Mouse (Mus musculus): Measurements from ENCODE around the gene Tspan10. TPM values are rescaled to one million over a fixed set of nuclear protein-coding genes. Genes with fewer than 3 reads are reported as not detected.
"Not testable (repeated sequence)": the region's sequence is repeated elsewhere in the genome, so short reads cannot be mapped to it uniquely, and the experiment has no call there.

Tspan10 gene
- polyA plus RNA-seq (2015; fragmentation: Nextera tagmentation; extraction: Ambion mirVana): 1.9 and 2.1 TPM in 2 replicates

- Histone ChIP-seq H3K4me2 (replicated peaks) (no peak within 1 kb of the TSS), H3K4me3 (replicated peaks) (no peak within 1 kb of the TSS), H3K9me3 (replicated peaks) (no peaks in the 10 kb centered on the region), H3K9ac (no peak within 1 kb of the TSS), H3K27ac (replicated peaks) (no peak within 1 kb of the TSS), H3K4me1 (no peaks in the 10 kb centered on the region), H3K27me3 (no peaks in the 10 kb centered on the region), H3K36me3 (no peaks in the 10 kb centered on the region)
- ATAC-seq (ENCODE audit: insufficient number of reproducible peaks, low FRiP score, low TSS enrichment, low read depth): no peak
- WGBS: 86% methylated on average over 3 of the region's 3 CpGs
These were observed at the start of gene Tspan10 for GRCm38 (mm10) chr11:120442344-120442743. Gene Tspan10, plus strand, starts transcription at chr11:120442644.

DNA sequence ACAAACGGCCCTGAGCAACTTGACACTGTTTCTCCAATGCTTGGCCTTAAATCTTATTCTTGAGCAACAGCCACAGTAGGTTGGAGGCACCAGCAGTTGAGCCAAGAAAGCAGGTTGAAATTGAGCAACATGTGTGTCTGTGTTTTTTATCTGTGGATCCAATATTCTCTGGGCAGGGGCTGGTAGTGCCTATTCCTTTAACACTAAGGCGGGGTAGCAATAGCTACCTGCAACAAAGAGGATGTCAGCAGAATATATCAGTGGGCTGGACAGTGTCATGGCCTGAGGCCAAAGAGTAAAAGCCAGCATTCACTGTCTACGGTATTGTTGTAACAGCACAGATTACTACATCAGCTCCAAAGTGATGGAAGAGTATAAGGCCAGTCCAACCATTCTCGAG is 46.8 kb upstream of the Tspan10 start:
- Histone ChIP-seq H3K9me3 (replicated peaks) (no peaks in the 10 kb centered on the region), H3K4me3 (replicated peaks) (no peak overlapping the region), H3K4me1 (0 out of 2 replicates have a peak, but pooled peaks cover 5% of the 10 kb centered on the region), H3K36me3 (peaks cover 73% of the 10 kb centered on the region), H3K27ac (replicated peaks) (no peak overlapping the region), H3K9ac (no peak overlapping the region), H3K4me2 (replicated peaks) (no peak overlapping the region), H3K27me3 (no peaks in the 10 kb centered on the region)
- 81% methylated on average over 4 of the region's 4 CpGs for WGBS
- no peak for ATAC-seq (ENCODE audit: insufficient number of reproducible peaks, low FRiP score, low TSS enrichment, low read depth)

GRCm38 (mm10) chr11:120397602-120398001 is 44.8 kb upstream of the Tspan10 start:
- Histone ChIP-seq H3K4me2 (replicated peaks) (no peak overlapping the region), H3K27ac (replicated peaks) (no peak overlapping the region), H3K4me1 (0 out of 2 replicates have a peak, but pooled peaks cover 5% of the 10 kb centered on the region), H3K36me3 (peaks cover 79% of the 10 kb centered on the region), H3K4me3 (replicated peaks) (no peak overlapping the region), H3K9me3 (replicated peaks) (no peaks in the 10 kb centered on the region), H3K9ac (no peak overlapping the region), H3K27me3 (no peaks in the 10 kb centered on the region)
- no peak for ATAC-seq (ENCODE audit: insufficient number of reproducible peaks, low FRiP score, low TSS enrichment, low read depth)
- WGBS: 77% methylated on average over 2 of the region's 2 CpGs

- Histone ChIP-seq H3K9me3 (replicated peaks) (no peaks in the 10 kb centered on the region), H3K4me2 (replicated peaks) (no peak overlapping the region), H3K9ac (no peak overlapping the region), H3K4me3 (replicated peaks) (no peak overlapping the region), H3K27ac (replicated peaks) (no peak overlapping the region), H3K4me1 (no peaks in the 10 kb centered on the region), H3K27me3 (no peaks in the 10 kb centered on the region), H3K36me3 (peaks cover 81% of the 10 kb centered on the region)
- WGBS: 96% methylated on average over 2 of the region's 2 CpGs
- no peak for ATAC-seq (ENCODE audit: insufficient number of reproducible peaks, low FRiP score, low TSS enrichment, low read depth)
These were observed 43.1 kb upstream of the Tspan10 start for GRCm38 (mm10) chr11:120399319-120399718.

GRCm38 (mm10) chr11:120404814-120405213 is 37.6 kb upstream of the Tspan10 start:
- no peak overlapping the region for H3K27ac ChIP-seq (replicated peaks)
- no peak overlapping the region for H3K9ac ChIP-seq
- H3K27me3 ChIP-seq: no peaks in the 10 kb centered on the region
- WGBS: 95% methylated on average over 1 of the region's 1 CpGs
- ATAC-seq (ENCODE audit: insufficient number of reproducible peaks, low FRiP score, low TSS enrichment, low read depth): no peak
- no peaks in the 10 kb centered on the region for H3K9me3 ChIP-seq (replicated peaks)
- no peaks in the 10 kb centered on the region for H3K4me1 ChIP-seq
- H3K36me3 ChIP-seq: peaks cover 94% of the 10 kb centered on the region
- H3K4me2 ChIP-seq (replicated peaks): no peak overlapping the region
- no peak overlapping the region for H3K4me3 ChIP-seq (replicated peaks)

- H3K4me1 ChIP-seq: no peaks in the 10 kb centered on the region
- no peak overlapping the region for H3K4me3 ChIP-seq (replicated peaks)
- H3K27me3 ChIP-seq: no peaks in the 10 kb centered on the region
- no peak overlapping the region for H3K9ac ChIP-seq
- peaks cover 94% of the 10 kb centered on the region for H3K36me3 ChIP-seq
- no peak for ATAC-seq (ENCODE audit: insufficient number of reproducible peaks, low FRiP score, low TSS enrichment, low read depth)
- H3K4me2 ChIP-seq (replicated peaks): no peak overlapping the region
- WGBS: 93% methylated on average over 3 of the region's 3 CpGs
- no peaks in the 10 kb centered on the region for H3K9me3 ChIP-seq (replicated peaks)
- H3K27ac ChIP-seq (replicated peaks): no peak overlapping the region
These were observed 36.6 kb upstream of the Tspan10 start for GRCm38 (mm10) chr11:120405867-120406266.

GRCm38 (mm10) chr11:120406445-120406844 is 36.0 kb upstream of the Tspan10 start:
- Histone ChIP-seq H3K9ac (no peak overlapping the region), H3K9me3 (replicated peaks) (no peaks in the 10 kb centered on the region), H3K4me2 (replicated peaks) (no peak overlapping the region), H3K4me1 (no peaks in the 10 kb centered on the region), H3K4me3 (replicated peaks) (no peak overlapping the region), H3K27me3 (no peaks in the 10 kb centered on the region), H3K27ac (replicated peaks) (no peak overlapping the region), H3K36me3 (peaks cover 94% of the 10 kb centered on the region)
- ATAC-seq (ENCODE audit: insufficient number of reproducible peaks, low FRiP score, low TSS enrichment, low read depth): no peak
- 84% methylated on average over 1 of the region's 1 CpGs for WGBS

DNA sequence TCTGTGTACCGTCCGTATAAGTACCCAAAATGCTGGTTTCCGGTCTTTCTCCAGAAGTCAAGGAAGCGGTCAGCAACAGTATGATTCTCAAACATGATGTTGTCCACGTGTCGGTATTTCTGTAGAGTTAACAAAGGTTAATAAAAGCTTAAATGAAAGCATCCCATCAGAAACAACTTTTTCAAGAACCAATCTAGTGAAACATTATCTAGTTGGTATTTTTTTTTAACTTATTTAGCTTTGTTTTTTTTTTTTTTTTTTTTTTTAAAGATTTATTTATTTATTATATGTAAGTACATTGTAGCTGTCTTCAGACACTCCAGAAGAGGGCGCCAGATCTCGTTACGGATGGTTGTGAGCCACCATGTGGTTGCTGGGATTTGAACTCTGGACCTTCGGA is 28.8 kb upstream of the Tspan10 start:
- ATAC-seq (ENCODE audit: insufficient number of reproducible peaks, low FRiP score, low TSS enrichment, low read depth): not testable (repeated sequence)
- WGBS: 95% methylated on average over 7 of the region's 10 CpGs
- peaks cover 85% of the 10 kb centered on the region for H3K36me3 ChIP-seq

GRCm38 (mm10) chr11:120417852-120418251 is 24.6 kb upstream of the Tspan10 start:
- H3K4me1 ChIP-seq: no peaks in the 10 kb centered on the region
- no peaks in the 10 kb centered on the region for H3K27me3 ChIP-seq
- no peak overlapping the region for H3K4me3 ChIP-seq (replicated peaks)
- H3K27ac ChIP-seq (replicated peaks): no peak overlapping the region
- 89% methylated on average over 7 of the region's 7 CpGs for WGBS
- H3K36me3 ChIP-seq: peaks cover 78% of the 10 kb centered on the region
- H3K4me2 ChIP-seq (replicated peaks): no peak overlapping the region
- no peaks in the 10 kb centered on the region for H3K9me3 ChIP-seq (replicated peaks)
- no peak for ATAC-seq (ENCODE audit: insufficient number of reproducible peaks, low FRiP score, low TSS enrichment, low read depth)
- no peak overlapping the region for H3K9ac ChIP-seq

More for the DNA sequence above, 28.8 kb upstream of the Tspan10 start:
- not testable (repeated sequence) for H3K9ac ChIP-seq; H3K4me1 ChIP-seq; H3K9me3 ChIP-seq (replicated peaks); H3K4me3 ChIP-seq (replicated peaks); H3K4me2 ChIP-seq (replicated peaks); H3K27ac ChIP-seq (replicated peaks); H3K27me3 ChIP-seq

DNA sequence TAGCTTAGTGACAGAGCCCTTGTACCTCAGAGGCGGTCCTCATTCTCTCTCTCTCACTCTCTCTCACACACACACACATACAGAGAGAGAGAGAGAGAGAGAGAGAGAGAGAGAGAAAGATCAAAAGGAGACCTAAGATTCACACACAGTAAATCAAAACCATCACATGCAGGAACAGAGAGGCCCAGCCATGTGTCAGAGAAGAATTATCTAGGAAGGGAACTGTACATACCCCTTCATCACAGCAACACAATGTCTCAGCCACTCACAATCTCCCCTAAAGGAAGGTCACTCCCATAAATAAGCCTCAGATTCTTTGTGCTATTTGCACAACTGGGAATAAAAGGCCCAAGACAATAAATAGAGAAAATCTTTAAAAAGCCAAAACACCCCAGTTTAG is 23.9 kb upstream of the Tspan10 start:
- H3K27ac ChIP-seq (replicated peaks): no peak overlapping the region
- no peaks in the 10 kb centered on the region for H3K9me3 ChIP-seq (replicated peaks)
- H3K9ac ChIP-seq: no peak overlapping the region
- WGBS: 89% methylated on average over 1 of the region's 1 CpGs
- no peak overlapping the region for H3K4me2 ChIP-seq (replicated peaks)
- H3K27me3 ChIP-seq: no peaks in the 10 kb centered on the region
- H3K4me1 ChIP-seq: no peaks in the 10 kb centered on the region
- H3K36me3 ChIP-seq: peaks cover 78% of the 10 kb centered on the region
- no peak for ATAC-seq (ENCODE audit: insufficient number of reproducible peaks, low FRiP score, low TSS enrichment, low read depth)
- no peak overlapping the region for H3K4me3 ChIP-seq (replicated peaks)

DNA sequence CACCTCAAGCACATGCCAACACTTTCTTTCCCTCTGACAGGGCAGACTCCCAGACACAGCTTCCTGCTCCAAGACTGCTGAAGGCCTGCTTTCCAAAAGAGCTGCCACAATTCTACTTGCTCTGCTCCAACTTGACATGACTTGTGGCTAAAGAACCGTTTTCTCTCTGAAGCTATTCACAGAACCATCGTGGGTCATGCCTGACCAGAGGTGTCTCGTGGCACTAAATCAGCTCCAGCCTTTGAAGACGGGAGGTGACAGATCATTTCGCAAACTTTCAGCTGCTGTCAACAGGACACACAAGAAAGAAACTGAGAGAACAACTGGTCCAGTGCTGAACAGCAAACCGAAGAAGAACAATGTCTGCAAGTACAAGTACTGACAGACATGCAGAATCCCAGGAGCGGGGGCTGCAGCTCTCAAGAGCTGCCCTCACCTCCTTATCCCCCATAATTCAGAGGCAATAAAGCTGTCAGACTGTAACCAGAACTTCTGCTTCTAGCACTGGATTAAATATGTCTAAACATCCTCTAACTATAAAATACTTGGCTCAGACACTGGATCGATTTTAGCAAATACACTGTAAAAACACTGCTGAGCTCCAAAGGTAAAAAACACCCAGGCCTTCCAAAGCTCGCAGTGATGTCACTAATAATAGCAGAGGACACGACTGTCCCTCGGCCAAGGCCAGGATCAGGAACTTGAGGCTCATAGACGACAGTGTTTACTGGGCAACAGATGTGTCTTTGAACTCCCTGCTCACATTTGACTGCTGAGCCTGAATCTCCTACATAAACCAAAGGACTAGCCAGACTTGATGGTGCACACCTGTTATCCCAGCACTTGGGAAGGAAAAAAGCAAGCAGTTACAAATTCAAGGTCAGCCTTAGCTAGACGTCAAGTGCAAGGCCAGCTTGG is 19.5 kb upstream of the Tspan10 start:
- no peak overlapping the region for H3K4me3 ChIP-seq (replicated peaks)
- 85% methylated on average over 13 of the region's 13 CpGs for WGBS
- H3K4me1 ChIP-seq: no peaks in the 10 kb centered on the region
- no peaks in the 10 kb centered on the region for H3K9me3 ChIP-seq (replicated peaks)
- H3K4me2 ChIP-seq (replicated peaks): no peak overlapping the region
- H3K27me3 ChIP-seq: no peaks in the 10 kb centered on the region
- no peak overlapping the region for H3K9ac ChIP-seq
- no peak for ATAC-seq (ENCODE audit: insufficient number of reproducible peaks, low FRiP score, low TSS enrichment, low read depth)
- H3K36me3 ChIP-seq: peaks cover 78% of the 10 kb centered on the region
- no peak overlapping the region for H3K27ac ChIP-seq (replicated peaks)

Data from embryonic facial prominence, embryonic 15.5 days (tissue).